Mouse (Mus musculus) cerebellum, adult (tissue): ENCODE data around the gene Ranbp17.

Source experiments
- ATAC-seq: cut with Nextera tagmentation; 2 replicates; pipeline ENCODE4 v1.9.2; 2017; ENCODE audit warnings: mild to moderate bottlenecking, moderate library complexity, mixed read lengths; ENCODE audit not compliant: insufficient number of reproducible peaks, low FRiP score, low TSS enrichment

The Ranbp17 gene

DNA sequence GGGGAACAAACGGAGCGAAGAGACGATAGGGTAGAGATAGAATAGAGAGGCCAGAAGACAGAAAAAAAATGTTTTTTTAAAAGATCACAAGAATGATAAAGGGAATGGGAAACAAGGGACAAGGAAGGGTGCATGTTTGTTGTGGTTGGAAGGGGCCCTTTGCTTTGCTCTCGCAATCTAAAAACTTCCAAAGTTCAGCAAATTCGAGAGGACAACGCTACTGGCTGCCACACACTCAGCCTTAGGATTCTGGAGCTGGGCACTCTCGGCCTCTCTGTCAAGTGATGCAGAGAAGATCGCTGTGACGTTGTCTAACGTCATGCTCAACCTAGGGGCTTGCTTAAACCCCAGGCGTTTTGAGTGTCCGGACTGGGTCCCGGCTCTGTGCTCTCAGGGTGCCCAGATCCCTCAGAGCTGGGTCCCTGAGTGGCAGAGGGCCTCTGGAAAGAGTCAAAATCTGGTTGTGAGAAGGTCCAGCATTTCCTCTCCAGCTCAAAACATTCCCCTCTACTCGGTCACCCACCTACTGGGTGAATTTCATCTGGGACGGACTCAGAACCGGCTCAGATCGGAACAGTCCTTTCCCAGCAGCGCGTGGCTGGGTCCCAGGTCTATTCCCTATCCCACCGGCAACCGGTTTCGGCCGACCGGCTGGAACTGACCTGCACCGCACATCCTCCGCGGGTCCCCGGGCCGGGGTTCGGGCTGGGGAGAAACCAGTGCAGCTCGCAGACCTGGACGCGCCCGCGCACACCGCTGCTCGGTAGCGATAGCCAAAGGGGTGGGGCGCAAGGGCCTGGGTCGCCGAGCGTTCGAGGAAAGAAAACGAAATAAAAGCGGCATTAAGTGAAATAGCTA is 313.4 kb downstream of the Ranbp17 start:
- ATAC-seq: no peak

DNA sequence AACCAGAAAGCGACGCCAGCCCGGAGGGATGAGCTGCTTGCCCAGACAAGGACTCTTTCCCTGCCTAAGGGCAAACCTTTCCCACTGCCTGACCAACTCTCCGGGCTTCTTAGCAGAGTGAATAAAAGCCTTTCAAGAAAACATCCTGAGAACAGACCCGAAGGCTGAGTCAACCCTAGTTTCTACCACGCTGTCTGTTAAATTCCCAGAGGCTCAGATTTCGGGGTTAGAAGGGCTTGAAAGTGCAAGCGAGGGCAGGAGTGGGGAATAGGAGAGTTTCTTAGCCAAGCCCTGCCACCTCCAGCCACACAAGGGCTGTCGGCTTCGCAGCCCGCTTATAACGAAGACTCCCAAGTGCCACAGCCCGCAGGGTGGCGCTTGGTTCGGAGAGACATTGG is 314.4 kb downstream of the Ranbp17 start:
- ATAC-seq: no peak

DNA sequence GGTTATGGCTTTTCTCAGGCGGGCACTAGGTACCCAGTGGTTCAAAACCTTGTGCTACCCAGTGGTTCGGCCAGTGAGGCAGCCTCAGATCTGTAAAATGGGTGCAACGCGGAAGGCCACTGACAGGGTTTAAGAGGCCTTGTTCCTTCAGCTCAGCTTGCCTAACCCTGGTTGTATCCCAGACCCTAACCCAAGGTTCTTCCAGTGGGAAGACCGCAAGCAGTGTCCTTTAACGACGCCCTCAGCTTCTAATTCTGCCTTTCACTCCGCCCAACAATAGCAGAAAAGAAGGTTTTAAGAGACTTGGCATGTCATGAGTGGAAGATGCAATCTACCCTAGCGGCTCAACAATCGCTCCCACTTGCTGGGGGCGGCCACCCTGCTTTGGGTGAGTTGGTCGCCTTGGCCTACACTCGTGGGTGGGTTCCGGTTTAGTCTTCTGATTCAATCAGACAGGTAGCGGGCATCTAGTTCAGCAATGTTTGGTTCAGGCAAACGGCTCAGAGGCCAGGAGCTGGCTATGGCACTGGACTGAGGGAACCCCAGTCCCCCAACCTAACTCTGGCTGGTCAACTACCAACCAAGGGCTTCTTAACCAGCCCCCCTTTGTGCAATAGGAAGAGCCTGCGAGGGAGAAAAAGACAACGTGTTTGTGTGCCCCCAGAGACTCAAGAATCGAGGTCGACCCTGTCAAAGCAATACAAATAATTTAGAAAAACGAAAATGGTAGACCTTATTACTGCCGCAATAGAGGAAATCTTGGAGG is 315.0 kb downstream of the Ranbp17 start:
- no peak for ATAC-seq

DNA sequence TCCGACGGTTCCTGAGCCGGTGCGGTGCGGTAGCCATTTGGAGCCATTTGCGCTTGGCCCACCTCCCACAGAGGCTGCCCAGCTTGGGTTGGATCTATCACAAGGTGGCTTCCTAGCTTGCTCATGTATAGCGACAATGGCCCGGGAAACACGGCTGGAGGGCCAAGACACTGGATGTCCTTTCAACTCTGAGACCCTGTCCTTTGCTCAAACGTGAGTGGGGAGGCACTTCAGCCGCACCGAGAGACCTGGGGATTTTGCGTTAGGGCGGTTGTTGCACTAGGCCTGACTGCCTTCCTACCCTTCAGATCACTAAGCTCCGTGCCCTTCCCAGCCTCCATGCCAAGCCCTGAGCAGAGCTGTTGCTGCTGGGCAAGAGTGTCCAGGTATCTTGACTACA is 315.9 kb downstream of the Ranbp17 start:
- ATAC-seq: no peak

DNA sequence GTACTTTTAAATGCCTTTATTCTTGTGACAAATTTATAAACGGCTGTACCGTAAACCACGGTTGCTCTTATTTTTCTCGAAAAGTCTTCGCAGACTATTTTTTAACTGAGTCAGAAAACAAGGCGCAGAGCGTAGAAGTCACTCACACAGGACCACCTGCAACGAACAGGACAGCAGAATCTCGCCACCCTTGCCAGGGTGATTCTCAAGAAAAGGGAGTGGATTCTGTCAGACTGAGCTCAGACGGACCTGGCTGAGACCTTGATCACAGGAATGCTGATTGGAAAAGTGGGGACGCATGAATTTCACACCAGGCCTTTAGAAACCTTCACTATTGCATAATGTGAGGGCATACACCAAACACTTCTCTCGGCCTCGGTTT is 316.4 kb downstream of the Ranbp17 start:
- no peak for ATAC-seq

DNA sequence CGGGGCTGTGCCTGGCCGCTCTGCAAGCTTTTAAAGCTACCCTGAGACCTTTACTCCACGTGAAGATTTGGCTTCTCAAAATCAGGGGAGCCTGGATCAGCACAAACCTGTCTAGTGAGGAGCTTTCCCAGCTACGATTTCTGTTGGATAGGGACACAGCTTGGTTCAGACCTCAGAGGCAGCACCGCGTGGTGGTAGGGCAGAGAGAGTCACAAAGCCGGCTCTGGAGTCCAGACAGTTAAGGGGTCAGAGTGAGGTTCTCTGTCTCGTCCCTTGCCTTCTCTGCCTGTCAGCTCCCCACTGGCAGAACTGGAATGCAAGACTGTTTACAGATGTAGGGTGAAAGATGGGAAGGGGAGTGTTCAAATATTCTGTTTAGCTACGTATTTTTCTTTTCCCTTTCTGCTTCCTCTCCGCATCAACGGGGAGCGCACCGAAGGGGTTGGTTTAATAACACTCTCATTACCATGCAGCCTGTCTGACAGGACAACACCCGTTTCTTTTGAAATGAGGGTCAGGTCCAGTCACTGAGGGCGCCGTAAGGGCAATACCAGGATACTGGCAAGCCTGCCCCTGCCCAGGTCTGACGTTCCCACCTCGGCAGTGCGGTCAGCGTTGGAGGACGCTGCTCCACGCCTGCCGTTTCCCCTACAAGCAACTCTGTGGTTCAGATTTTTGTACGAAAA is 317.0 kb downstream of the Ranbp17 start:
- no peak for ATAC-seq

DNA sequence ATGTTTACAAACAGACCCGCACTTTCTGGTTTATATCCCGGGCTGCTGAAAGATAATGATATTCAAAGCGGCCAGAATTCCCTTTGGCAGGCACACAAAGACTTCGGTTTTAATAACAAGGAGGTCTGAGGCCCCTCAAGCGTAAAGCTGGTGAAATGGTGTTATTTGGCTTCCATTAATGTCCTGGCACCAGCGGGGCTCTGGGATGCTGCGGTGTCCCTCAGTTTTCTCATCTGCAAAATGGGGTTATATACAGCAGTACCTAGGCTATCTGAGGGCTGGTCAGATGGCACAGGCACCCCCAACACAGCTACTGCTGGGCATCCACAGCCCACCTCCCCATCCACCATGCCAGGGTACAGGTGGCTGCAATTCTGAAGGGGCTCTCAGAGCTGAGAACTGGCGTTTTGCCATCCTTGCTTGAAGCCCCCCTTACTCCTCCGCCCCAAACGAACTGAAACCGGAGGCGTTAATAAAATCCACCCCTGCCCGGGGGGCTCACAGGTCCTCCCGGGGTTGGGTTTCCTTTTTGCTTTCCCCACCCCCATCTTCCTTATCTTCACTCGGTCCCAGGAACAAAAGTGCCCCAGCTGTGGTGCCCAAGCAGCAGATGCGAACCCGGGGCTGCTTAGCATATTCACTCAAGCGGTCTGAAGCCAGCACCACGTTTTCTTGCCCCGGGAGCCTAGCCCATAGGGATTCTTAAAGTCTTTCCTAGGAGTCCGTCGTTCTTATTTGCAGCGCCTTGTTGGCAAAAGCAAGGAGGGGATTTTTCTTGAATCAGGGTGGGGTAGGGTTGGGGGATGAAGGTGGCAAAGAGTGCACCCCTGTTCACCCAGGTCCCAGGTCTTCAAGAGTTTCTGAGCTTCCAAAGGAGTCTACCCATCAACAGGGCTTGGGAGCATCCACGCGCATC is 317.8 kb downstream of the Ranbp17 start:
- no peak for ATAC-seq

DNA sequence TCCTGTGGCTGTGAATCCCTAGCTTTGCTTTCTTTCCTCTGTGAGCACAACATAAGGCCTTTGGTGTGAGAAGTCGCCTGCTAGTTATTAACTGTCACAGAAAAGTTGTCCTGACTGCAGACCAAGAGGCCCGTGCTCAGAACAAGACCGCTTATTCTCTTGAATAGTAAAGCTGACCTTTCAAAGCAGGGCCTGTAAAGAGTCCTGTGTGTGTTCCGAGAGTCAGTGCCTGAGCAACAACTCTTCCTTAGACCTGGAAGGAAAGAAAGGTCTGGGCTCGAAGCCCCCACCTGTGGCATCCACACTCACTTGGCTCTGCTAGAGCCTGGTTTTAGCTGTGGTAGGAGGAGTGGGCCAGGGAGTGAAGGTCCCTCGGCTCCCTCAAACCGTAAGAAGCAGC is 318.5 kb downstream of the Ranbp17 start:
- ATAC-seq: no peak

DNA sequence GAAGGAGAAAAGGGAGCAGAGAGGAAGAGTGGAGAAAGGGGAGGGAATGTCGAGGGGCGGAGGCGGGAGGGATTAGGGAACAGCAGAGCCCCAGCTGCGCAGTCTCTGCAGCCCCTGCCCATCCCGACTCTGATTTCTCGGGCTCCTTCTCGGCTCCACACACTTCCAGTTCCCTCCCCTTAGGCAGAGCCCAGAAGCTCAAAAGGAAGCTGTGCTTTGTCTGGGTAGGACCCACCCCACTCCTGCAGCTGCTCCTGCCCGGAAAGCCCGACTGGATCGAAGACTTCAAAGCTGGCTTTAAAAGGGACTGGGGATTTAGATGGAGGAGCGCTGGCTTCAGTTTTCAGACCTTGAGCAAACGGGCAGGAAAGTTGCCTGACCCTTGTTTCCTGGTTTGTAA is 319.9 kb downstream of the Ranbp17 start:
- ATAC-seq: no peak

DNA sequence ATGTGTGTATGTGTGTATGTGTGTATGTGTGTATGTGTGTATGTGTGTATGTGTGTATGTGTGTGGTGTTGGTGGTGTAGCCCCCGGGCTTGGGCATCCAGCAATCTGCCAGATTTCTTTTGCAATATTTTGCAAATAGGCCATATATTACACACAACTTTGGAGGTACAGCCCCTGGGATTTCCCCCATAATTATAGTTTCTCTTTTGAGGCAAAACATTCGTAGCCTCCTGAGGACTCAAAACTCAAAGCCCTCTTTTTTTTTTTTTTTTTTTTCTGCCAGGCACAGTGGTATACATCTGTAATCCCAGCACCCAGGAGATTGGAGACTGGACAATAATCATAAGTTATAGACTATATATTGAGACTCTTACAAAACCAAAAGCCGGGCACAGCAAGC is 331.7 kb downstream of the Ranbp17 start:
- ATAC-seq: no peak

DNA sequence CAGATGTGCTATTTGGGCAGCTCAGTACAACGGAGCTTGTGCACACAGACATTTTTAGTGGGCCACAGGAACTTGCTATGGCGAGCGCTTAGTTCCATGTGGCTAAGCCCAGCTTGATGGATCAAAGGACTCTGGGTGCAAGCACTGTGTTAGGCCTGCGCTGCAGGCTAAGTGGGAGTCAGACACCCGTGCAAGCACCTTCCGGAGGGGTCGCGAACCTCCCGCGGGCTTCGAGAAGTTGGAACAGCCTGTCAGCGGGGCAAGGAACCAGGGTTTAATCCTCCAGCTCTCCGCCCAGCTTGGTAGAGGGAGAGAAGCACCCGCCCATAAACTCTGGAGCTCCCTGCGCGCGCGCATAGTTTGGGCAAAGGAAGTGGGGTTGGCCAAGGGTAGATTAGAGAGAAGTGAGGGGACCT is 332.8 kb downstream of the Ranbp17 start:
- ATAC-seq: no peak

DNA sequence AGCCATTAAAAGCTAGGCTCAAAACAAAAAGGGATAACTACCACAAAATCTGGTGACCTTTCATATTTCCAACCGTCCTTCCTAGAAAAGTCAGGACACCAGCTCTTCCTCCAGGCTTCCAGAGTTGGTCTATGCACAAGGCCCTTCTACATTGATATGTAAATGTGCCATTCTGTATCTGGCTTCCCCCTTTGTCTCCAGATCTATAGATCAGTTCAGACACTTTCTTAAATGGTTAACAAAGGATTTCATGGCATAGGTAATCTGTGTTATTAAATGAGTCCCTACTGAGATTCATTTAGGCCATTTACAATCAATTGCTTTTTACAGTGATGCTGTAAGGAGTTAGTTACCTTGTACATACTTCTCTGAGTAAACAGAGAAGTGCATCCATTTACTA is 333.7 kb downstream of the Ranbp17 start:
- no peak for ATAC-seq

DNA sequence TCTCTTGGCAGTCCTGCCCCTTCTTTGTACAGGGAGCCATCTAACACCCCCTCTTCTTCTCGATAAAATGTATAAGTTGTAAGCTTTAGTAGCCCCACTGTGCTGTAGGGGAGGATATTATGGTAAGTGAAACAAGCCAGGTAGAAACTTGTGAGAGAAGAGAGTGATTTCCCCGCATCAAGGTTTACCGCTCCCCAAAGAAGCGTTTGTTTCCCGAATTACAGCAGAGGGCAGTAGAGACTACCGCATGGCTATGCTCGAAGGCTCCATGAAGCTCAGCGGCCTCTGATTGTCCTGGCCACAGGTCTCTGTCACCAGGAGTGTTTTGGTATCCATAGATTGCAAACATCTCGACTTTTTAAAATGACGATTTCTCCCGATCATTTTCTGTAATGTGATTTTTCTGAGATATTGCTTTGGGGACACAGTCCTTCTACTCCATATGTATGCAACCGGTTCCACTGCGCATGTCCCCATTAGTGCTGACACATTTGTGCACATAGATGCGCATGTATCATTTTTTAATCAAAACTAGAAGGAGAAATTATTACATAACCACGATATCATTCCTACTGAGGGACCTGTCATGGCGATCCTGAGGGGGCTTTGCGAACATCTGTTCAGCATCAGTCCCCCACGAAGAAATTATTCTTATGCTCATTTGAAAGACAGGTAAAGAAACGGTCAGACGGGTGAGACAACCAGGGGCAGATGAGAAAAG is 336.9 kb downstream of the Ranbp17 start:
- ATAC-seq: peak; percentile 75

DNA sequence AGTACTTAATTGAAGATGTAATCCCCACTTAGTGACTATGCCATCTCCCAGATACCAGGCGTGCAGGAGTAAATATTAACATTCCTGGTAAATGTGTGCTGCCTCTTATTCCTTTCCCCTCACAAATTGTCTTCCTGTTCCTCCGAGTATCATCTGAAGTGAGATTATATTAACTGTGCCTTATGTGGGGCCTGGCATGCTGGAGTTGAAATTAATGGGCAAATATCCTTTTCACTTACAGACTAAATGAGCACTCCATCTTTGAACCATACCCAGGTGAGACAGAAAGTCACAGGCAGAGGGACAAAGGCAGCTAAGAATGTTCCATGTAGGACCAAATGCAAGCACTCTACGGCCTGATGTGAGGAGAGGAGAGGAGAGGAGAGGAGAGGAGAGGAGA is 337.8 kb downstream of the Ranbp17 start:
- no peak for ATAC-seq

DNA sequence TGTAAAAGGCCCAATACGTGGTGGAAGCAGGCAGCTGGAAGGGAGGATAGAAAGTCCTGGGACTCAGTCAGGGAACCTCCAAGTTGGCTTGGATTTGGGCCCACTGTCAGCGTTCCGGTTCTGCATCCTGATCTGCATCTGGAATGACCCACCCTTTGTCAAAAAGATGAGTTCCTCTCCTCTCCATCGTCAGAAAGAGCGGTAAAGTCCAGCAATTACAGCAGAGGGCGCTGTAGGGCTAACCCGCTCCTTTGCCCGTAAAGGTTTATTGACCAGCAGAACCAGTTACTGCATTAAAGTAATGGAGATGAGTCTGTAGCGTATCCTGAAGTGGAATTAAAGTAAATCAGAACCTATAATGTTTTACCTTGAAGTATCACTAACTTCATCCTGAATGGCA is 343.1 kb downstream of the Ranbp17 start:
- no peak for ATAC-seq

DNA sequence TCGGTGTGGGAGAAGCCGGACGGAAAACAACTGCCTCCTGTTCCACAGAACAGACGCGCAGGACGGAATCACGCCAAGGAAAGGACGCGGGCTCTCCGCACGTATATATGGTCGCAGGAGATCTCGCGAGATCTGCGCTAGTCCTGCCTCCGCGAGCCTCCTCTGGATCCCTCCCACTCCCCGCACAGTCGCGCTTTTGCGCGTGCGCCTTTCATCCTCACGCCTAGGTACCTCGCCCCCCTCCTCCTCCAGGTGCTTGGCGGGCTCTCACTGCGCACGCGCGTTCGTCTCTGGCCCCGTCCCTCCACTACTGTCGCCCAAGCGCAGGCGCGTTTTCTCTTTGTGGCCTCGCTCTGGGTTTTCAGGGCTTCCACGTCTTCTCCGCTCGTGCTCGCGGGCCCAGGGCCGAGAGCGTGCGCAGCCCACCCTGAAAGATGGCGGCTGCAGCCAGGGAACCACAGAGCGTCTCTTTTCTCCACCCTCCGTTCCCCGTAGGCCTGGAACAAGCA is 350.5 kb downstream of the Ranbp17 start, which contains the start of gene Npm1:
Gene Npm1, minus strand, starts transcription at position 209 of the 509 bp plus-strand sequence.
- peak; percentile 98 for ATAC-seq

DNA sequence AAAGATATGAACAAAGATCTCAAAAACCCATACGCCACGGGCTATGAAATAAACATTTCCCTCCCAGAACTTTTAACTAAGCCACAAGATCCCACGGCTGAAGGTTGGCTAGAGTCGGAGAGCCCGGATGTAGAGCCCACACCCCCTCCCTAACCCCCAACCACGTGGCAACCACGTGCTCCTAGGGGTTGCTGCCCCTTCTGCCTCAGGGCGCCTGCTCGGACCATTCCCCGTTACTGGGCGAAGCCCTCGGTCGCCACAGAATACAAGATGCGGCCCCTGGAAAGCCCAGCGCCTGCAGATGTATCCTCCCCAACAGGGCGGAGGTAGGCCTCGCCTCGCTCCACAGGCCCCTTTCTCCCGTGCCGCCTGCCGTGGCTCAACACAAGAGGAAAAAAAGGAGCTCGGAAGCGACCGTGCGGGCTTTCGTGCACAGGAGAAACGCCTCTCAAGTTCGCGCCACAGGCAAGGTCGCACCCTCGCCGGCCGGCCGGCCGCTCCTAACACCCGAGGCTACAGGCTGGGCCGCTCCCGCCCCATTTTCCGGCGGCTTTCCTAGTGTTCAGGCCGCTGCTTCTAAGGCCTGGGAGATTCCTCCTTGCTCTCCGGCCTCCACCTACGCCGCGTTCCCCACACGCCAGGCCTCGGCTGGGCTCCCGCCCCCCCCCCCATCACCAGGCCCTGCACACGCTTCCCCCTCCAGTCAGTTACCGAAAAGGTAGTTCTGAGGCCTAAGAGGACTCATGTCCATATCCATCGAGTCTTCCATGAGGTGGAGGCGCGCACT is 351.1 kb downstream of the Ranbp17 start:
- ATAC-seq: peak; percentile 42
